Mouse (Mus musculus) right cerebral cortex, postnatal 14 days (tissue): ENCODE measurements at regions not wholly inside any gene's neighbourhood (a gene's known extent, or its start where the extent isn't known, plus 50 kb on each side); places are given as distances from the start of the nearest gene placed in this dataset.

Source experiments
- DNase-seq: peaks from one replicate; pipeline ENCODE4 v3.0.0; 2022

GRCm38 (mm10) chr8:104050694-104051539, 50.5 kb upstream of the Cdh5 start:
- peak; percentile 79 for DNase-seq

- no peak for DNase-seq
Observed at GRCm38 (mm10) chr8:104051540-104051882, 49.9 kb upstream of the Cdh5 start.
